Mouse (Mus musculus) cerebellum, adult (tissue): ENCODE data around the gene Mfap5.
"Not testable (repeated sequence)": the region's sequence is repeated elsewhere in the genome, so short reads cannot be mapped to it uniquely, and the experiment has no call there.

Experiments
- ATAC-seq: cut with Nextera tagmentation; 2 replicates; pipeline ENCODE4 v1.9.2; 2017; ENCODE audit warnings: mild to moderate bottlenecking, moderate library complexity, mixed read lengths; ENCODE audit not compliant: insufficient number of reproducible peaks, low FRiP score, low TSS enrichment

Mfap5 gene

GRCm38 (mm10) chr6:122556959-122557561 lies 51.4 kb downstream of the Mfap5 start:
- no peak for ATAC-seq

GRCm38 (mm10) chr6:122560427-122560826 lies 54.8 kb downstream of the Mfap5 start:
- 0 out of 2 replicates have a peak, but pooled peaks have one; percentile 22 for ATAC-seq

- no peak for ATAC-seq
Measured at GRCm38 (mm10) chr6:122561005-122561404, 55.4 kb downstream of the Mfap5 start.

GRCm38 (mm10) chr6:122562463-122562862 lies 56.8 kb downstream of the Mfap5 start:
- ATAC-seq, result 0 out of 2 replicates have a peak, but pooled peaks have one; percentile 32

GRCm38 (mm10) chr6:122565070-122565784 lies 59.6 kb downstream of the Mfap5 start:
- no peak for ATAC-seq

- ATAC-seq, result no peak
Measured at GRCm38 (mm10) chr6:122569113-122569512, 63.5 kb downstream of the Mfap5 start.

GRCm38 (mm10) chr6:122569762-122570161 lies 64.1 kb downstream of the Mfap5 start:
- ATAC-seq, result no peak

- ATAC-seq, result no peak
Measured at GRCm38 (mm10) chr6:122570695-122571616, 65.3 kb downstream of the Mfap5 start.

- ATAC-seq, result no peak
Measured at GRCm38 (mm10) chr6:122571617-122571959, 65.9 kb downstream of the Mfap5 start.

GRCm38 (mm10) chr6:122575037-122575436 lies 69.4 kb downstream of the Mfap5 start:
- not testable (repeated sequence) for ATAC-seq

GRCm38 (mm10) chr6:122577030-122577429 lies 71.4 kb downstream of the Mfap5 start:
- ATAC-seq, result no peak
